In the genomic region with DNA sequence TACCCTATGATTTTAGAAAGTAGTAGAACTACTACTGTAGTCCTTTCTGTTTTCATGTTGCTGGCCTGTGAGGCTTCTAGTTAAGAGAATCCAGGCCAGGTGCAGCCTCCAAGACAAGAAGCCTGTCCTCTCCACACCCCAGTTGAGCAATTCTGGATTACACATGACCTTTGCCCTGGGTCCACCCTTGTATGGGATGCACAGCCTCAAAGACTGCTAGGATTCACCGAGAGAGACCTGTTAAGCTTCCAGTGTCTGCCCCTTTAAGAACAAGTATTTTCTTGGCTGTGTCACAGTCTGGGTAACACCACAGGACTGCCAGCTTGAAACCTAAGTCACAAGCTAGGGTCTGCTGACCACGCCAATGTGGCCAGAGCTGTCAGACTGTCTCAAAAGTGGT, we compare ENCODE assay signal across 29 mouse cellular contexts.
DNase-seq lines count a peak whose midpoint lies in the region; ATAC-seq and TF ChIP-seq lines count a peak whose summit lies in the region.
"Had no signal": no experiment of that assay in that cellular context is flagged by ENCODE, and none has a peak within 500 bp of the region (broad histone marks: within the 10 kb centered on the region; RNA-seq: fewer than 3 reads in every experiment).

No protein-coding gene starts in this region.

- H3K9me3 ChIP-seq in kidney, postnatal 0 days (replicated peaks; ENCODE audit: low read length): no peaks in the 10 kb centered on the region
- no peaks in the 10 kb centered on the region for H3K9me3 ChIP-seq in liver, embryonic 13.5 days (replicated peaks)
- no peaks in the 10 kb centered on the region for H3K9me3 ChIP-seq in liver, postnatal 0 days (ENCODE audit: low read length)
- H3K9me3 ChIP-seq in intestine, postnatal 0 days (ENCODE audit: control insufficient read depth): no peaks in the 10 kb centered on the region
- H3K9me3 ChIP-seq in liver, embryonic 16.5 days (replicated peaks; ENCODE audit: control insufficient read depth, low read length): no peaks in the 10 kb centered on the region
- H3K9me3 ChIP-seq: embryonic facial prominence, embryonic 10.5 days; forebrain, embryonic 13.5 days; heart, embryonic 15.5 days had no signal

- H3K4me1 ChIP-seq in kidney, postnatal 0 days (replicated peaks; ENCODE audit: insufficient read depth, low read length): no peaks in the 10 kb centered on the region
- peaks cover 24% of the 10 kb centered on the region for H3K4me1 ChIP-seq in liver, embryonic 13.5 days (replicated peaks)
- no peaks in the 10 kb centered on the region for H3K4me1 ChIP-seq in liver, postnatal 0 days (ENCODE audit: insufficient read depth)
- H3K4me1 ChIP-seq in intestine, postnatal 0 days (replicated peaks; ENCODE audit: control insufficient read depth, insufficient read depth, low read length): no peaks in the 10 kb centered on the region
- H3K4me1 ChIP-seq in liver, embryonic 16.5 days (ENCODE audit: control insufficient read depth, low read depth, low read length): peaks cover 10% of the 10 kb centered on the region; the same call in 1 of the 2 replicates
- H3K4me1 ChIP-seq: embryonic facial prominence, embryonic 13.5 days; forebrain, embryonic 13.5 days; heart, embryonic 12.5 days; heart, embryonic 15.5 days had no signal

- DNase-seq in kidney, postnatal 0 days (ENCODE audit: low spot score): peak; percentile 8
- DNase-seq in kidney, postnatal 14 days: no peak
- DNase-seq in liver, embryonic 13.5 days: no peak
- no peak for DNase-seq in liver, postnatal 0 days
- DNase-seq in layer of hippocampus, adult 9-11 months: no peak
- no peak for DNase-seq in heart, postnatal 10 days
- DNase-seq: adrenal gland, adult 2 months; adrenal gland, postnatal 14 days; cerebellum, adult 11 months; cerebellum, adult 2 months; cerebellum, postnatal 10 days; cerebellum, postnatal 36 days; embryo, embryonic 11 days; forebrain, postnatal 0 days; gastrocnemius, adult 2 months; gastrocnemius, postnatal 25 days; heart, adult 18-20 months; heart, postnatal 14 days; heart, postnatal 4 days had no signal

- TF ChIP-seq CTCF in kidney, postnatal 0 days (IDR thresholded peaks at IDR 0.05; ENCODE audit: low read depth): no peak
- no peak for TF ChIP-seq CTCF in liver, postnatal 0 days (IDR thresholded peaks at IDR 0.05; ENCODE audit: low read depth)
- TF ChIP-seq CTCF in intestine, postnatal 0 days (IDR thresholded peaks at IDR 0.05; ENCODE audit: low read depth): no peak

- WGBS in kidney, postnatal 0 days: 49% methylated on average over 2 of the region's 2 CpGs
- 46% methylated on average over 2 of the region's 2 CpGs for WGBS in liver, embryonic 13.5 days (ENCODE audit: insufficient replicate concordance)
- 51% methylated on average over 2 of the region's 2 CpGs for WGBS in liver, postnatal 0 days (ENCODE audit: insufficient replicate concordance)
- 51% methylated on average over 2 of the region's 2 CpGs for WGBS in intestine, postnatal 0 days
- WGBS in liver, embryonic 16.5 days (ENCODE audit: insufficient replicate concordance): 52% methylated on average over 2 of the region's 2 CpGs

- no peaks in the 10 kb centered on the region for H3K36me3 ChIP-seq in kidney, postnatal 0 days (ENCODE audit: insufficient read depth, low read length)
- H3K36me3 ChIP-seq in liver, embryonic 13.5 days: no peaks in the 10 kb centered on the region
- no peaks in the 10 kb centered on the region for H3K36me3 ChIP-seq in liver, postnatal 0 days (replicated peaks; ENCODE audit: insufficient read depth, low read length)
- no peaks in the 10 kb centered on the region for H3K36me3 ChIP-seq in intestine, postnatal 0 days (ENCODE audit: control insufficient read depth, insufficient read depth)
- H3K36me3 ChIP-seq in liver, embryonic 16.5 days (ENCODE audit: control insufficient read depth, insufficient read depth): no peaks in the 10 kb centered on the region
- H3K36me3 ChIP-seq: embryonic facial prominence, embryonic 10.5 days; heart, embryonic 12.5 days; heart, embryonic 15.5 days had no signal

- H3K27ac ChIP-seq in kidney, postnatal 0 days: no peak overlapping the region
- H3K27ac ChIP-seq in liver, embryonic 13.5 days: peak overlapping the region; percentile 96
- no peak overlapping the region for H3K27ac ChIP-seq in liver, postnatal 0 days (ENCODE audit: low read depth)
- no peak overlapping the region for H3K27ac ChIP-seq in intestine, postnatal 0 days (ENCODE audit: low read depth, low read length)
- H3K27ac ChIP-seq in liver, embryonic 16.5 days (ENCODE audit: low read length): peak overlapping the region; percentile 55
- H3K27ac ChIP-seq: embryonic facial prominence, embryonic 10.5 days; embryonic facial prominence, embryonic 13.5 days; forebrain, embryonic 13.5 days; gastrocnemius, adult 2 months; heart, embryonic 15.5 days; hindbrain, embryonic 14.5 days had no signal

- no peak for TF ChIP-seq EP300 in liver, postnatal 0 days (IDR thresholded peaks at IDR 0.05; ENCODE audit: low read depth)

- H3K9ac ChIP-seq in kidney, postnatal 0 days (ENCODE audit: low read depth, low read length): no peak overlapping the region
- H3K9ac ChIP-seq in liver, embryonic 13.5 days: no peak overlapping the region
- H3K9ac ChIP-seq in liver, postnatal 0 days (replicated peaks): no peak overlapping the region
- H3K9ac ChIP-seq in intestine, postnatal 0 days (ENCODE audit: low read depth, low read length): no peak overlapping the region
- H3K9ac ChIP-seq in liver, embryonic 16.5 days (ENCODE audit: low read depth, low read length): no peak overlapping the region
- H3K9ac ChIP-seq: embryonic facial prominence, embryonic 13.5 days; forebrain, embryonic 13.5 days; forebrain, postnatal 0 days; heart, embryonic 12.5 days; heart, embryonic 15.5 days; hindbrain, embryonic 14.5 days had no signal

- no peaks in the 10 kb centered on the region for H3K27me3 ChIP-seq in kidney, postnatal 0 days (ENCODE audit: insufficient read depth, low read length)
- H3K27me3 ChIP-seq in liver, embryonic 13.5 days: no peaks in the 10 kb centered on the region
- no peaks in the 10 kb centered on the region for H3K27me3 ChIP-seq in liver, postnatal 0 days (ENCODE audit: insufficient read depth, low read length)
- no peaks in the 10 kb centered on the region for H3K27me3 ChIP-seq in intestine, postnatal 0 days (replicated peaks; ENCODE audit: control insufficient read depth, insufficient read depth, low read length)
- no peaks in the 10 kb centered on the region for H3K27me3 ChIP-seq in liver, embryonic 16.5 days (ENCODE audit: control insufficient read depth, insufficient read depth, low read depth, low read length)
- H3K27me3 ChIP-seq: embryonic facial prominence, embryonic 13.5 days; forebrain, embryonic 13.5 days; heart, embryonic 12.5 days; heart, embryonic 15.5 days had no signal

- no peak overlapping the region for H3K4me3 ChIP-seq in kidney, postnatal 0 days (replicated peaks; ENCODE audit: low read depth, low read length)
- H3K4me3 ChIP-seq in liver, embryonic 13.5 days (replicated peaks): no peak overlapping the region
- no peak overlapping the region for H3K4me3 ChIP-seq in liver, postnatal 0 days (ENCODE audit: low read depth, low read length)
- H3K4me3 ChIP-seq in intestine, postnatal 0 days (ENCODE audit: low read depth, low read length): no peak overlapping the region
- H3K4me3 ChIP-seq in liver, embryonic 16.5 days (ENCODE audit: low read depth, low read length): no peak overlapping the region
- H3K4me3 ChIP-seq: embryonic facial prominence, embryonic 10.5 days; embryonic facial prominence, embryonic 13.5 days; erythroblast, embryonic 14.5 days; forebrain, embryonic 13.5 days; gastrocnemius, adult 2 months; heart, embryonic 12.5 days; heart, embryonic 15.5 days had no signal

- intact Hi-C loops in heart, postnatal 10 days (cut with DNase I): no loop called here

- H3K4me2 ChIP-seq in kidney, postnatal 0 days (ENCODE audit: low read length): no peak overlapping the region
- H3K4me2 ChIP-seq in liver, embryonic 13.5 days: no peak overlapping the region
- H3K4me2 ChIP-seq in liver, postnatal 0 days (ENCODE audit: low read depth, low read length): no peak overlapping the region
- H3K4me2 ChIP-seq in intestine, postnatal 0 days (replicated peaks; ENCODE audit: low read depth): no peak overlapping the region
- H3K4me2 ChIP-seq in liver, embryonic 16.5 days (ENCODE audit: low read depth, low read length): no peak overlapping the region
- H3K4me2 ChIP-seq: embryonic facial prominence, embryonic 13.5 days; forebrain, embryonic 13.5 days; heart, embryonic 12.5 days; heart, embryonic 15.5 days; hindbrain, embryonic 14.5 days had no signal

- no peak for ATAC-seq in kidney, postnatal 0 days (replicated peaks; ENCODE audit: low FRiP score, low read depth)
- no peak for ATAC-seq in liver, embryonic 13.5 days (ENCODE audit: low read depth)
- no peak for ATAC-seq in liver, postnatal 0 days
- ATAC-seq in intestine, postnatal 0 days: 0 out of 2 replicates have a peak, but pooled peaks have one; percentile 8
- no peak for ATAC-seq in liver, embryonic 16.5 days (ENCODE audit: low read depth)
- ATAC-seq: CD4-positive, CD25-positive, alpha-beta regulatory T cell, adult 4 months; forebrain, embryonic 13.5 days; forebrain, postnatal 0 days had no signal

Comparison
In these comparisons a context has a peak if more than half of its experiments do, and no peak if none do; other contexts are left out.
1. H3K27ac ChIP-seq: peak in liver, embryonic 13.5 days (single experiment) and liver, embryonic 16.5 days (single experiment); none in kidney, postnatal 0 days (single experiment), liver, postnatal 0 days (single experiment) and intestine, postnatal 0 days (single experiment).